Mouse (Mus musculus): ENCODE data around the gene Gm11027.

DNA sequence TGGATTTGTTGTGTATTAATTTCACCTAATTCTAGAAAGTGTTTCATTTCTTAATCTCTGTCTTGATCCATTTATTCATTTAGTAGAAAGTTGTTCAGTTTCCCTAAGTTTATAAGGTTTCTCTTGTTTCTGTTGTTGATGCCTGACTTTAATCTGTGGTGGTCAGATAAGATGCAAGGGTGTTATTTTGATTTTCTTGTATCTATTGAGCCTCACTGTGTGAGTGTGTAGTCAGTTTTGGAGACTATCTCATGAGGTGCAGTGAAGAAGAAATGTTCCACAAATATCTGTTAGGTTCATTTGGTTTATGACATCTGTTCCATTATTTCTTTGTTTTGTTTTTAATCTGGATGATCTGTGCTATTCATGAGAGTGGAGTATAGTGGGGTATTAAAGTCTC, 27.0 kb downstream of the Gm11027 start:
- TF ChIP-seq CTCF (conservative IDR thresholded peaks at IDR 0.05; ENCODE audit: insufficient read depth, insufficient read length, low read depth, low read length) (no peak), POLR2A (IDR thresholded peaks at IDR 0.05; ENCODE audit: low read depth, low read length) (no peak)

All from kidney, adult 2 months (tissue).